Mouse (Mus musculus) cerebellum, postnatal 4 days (tissue): ENCODE results near the gene Suox.
A peak's percentile ranks its signal among the peaks of the same experiment; 100 is the strongest.
"Not testable (repeated sequence)": the region's sequence is repeated elsewhere in the genome, so short reads cannot be mapped to it uniquely, and the experiment has no call there.

ENCODE experiments used
- DNase-seq, 2 experiments: peaks; one replicate each; pipeline ENCODE4 v3.0.0; 2022; ENCODE audit warnings: low spot score in 2 of 2, mixed read lengths in 1 of 2

The Suox gene

DNA sequence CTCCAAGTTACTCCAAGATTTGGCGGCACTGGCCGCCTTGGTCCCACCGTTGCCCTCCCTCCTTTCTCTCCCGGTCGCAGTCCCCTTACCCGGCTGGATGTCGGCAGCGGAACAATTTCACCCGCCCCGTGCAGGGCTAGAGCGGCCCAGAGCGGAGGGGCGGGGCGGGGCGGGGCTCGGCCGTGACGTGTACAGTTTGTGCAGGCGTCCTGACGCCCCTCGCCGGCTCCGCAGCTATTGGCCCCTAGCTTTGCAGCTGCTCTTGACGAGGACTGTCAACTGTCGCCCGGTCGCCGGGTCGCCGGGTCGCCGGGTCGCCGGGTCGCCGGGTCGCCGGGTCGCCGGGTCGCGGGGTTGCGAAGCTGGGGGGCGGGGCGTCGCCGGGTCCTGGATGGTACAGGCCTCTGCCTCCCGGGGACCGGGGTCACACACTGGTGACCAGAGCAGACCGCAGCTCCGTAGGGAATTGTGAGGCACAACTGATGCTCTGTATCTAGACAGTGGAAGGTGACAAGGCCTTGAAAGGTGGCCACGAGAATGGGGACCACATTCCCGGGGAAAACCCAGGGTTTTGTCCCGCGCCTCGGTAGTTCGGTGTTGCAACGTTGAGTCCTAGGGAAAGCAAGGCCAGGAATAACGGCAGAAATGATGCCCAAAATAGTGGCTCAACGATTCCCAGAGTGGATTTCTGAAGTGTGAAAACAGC lies at the start of gene Suox:
Gene Suox, minus strand, starts transcription at position 311 of the 706 bp plus-strand sequence.
- DNase-seq = peak; percentile 56 to 75

DNA sequence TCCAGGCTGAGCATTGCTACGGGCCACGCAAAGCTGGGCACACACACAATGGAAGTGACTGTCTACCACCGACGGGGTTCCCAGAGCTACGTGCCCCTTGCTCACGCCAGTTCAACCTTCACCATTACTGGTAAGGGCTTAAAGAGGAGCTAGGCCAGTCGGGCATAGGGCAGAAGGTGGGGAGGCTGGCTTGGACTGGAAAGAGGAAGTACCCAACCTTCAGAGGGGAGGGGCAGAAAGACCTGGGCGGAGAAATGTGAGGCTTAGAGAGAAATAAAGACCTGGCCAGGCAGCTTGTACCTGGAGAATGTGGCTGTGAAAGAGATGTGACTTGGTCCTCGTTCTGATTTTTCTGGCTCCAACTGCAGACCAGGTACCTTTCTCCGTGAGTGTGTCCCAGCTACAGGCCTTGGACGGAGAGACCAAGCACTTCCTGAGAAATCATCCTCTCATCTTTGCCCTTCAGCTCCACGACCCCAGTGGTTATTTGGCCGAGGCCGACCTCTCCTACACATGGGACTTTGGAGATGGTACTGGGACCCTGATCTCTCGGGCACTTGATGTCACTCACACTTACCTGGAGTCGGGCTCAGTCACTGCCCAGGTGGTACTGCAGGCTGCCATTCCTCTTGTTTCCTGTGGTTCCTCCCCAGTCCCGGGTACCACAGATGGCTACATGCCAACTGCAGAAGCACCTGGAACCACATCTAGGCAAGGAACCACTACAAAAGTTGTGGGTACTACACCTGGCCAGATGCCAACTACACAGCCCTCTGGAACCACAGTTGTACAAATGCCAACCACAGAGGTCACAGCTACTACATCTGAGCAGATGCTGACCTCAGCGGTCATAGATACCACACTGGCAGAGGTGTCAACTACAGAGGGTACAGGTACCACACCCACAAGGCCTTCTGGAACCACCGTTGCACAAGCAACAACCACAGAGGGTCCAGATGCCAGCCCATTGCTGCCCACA lies 42.0 kb upstream of the Suox start:
- no peak for DNase-seq

DNA sequence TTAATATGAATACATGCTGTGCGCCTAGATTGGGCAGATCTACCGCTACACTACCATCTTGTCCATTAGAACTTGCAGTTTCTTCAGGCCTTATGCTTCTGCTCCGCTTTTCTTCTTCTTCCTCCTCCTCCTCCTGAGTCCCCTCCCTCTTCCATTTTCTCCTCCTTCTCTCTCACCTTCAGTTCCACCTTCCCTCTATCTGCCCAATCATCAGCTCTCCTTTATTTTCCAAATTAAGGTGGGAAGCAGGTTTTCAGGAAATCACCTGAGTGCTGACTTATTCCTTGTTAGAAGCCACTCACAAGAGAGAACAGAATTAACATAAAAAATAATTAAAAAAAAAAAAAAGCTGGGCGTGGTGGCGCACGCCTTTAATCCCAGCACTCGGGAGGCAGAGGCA lies 37.4 kb upstream of the Suox start:
- not testable (repeated sequence) for DNase-seq

DNA sequence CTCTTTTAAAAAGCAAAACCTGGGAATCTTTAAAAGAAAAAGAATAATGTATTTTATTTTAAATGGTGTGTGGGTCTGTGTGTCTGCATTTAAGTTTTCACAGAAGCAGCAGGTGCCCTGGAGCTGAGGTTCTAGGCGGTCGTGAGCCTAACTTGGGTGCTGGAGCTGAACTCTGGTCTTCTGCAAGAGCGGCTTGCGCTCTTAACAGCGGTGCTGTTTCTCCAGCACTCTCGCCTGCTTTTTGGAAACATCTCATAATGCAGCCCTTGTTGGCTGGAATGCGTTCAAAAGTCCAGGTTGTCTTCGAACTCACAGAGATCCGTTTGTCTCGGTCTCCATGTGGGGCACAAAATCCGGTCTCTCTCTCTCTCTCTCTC lies 31.4 kb upstream of the Suox start:
- no peak for DNase-seq

DNA sequence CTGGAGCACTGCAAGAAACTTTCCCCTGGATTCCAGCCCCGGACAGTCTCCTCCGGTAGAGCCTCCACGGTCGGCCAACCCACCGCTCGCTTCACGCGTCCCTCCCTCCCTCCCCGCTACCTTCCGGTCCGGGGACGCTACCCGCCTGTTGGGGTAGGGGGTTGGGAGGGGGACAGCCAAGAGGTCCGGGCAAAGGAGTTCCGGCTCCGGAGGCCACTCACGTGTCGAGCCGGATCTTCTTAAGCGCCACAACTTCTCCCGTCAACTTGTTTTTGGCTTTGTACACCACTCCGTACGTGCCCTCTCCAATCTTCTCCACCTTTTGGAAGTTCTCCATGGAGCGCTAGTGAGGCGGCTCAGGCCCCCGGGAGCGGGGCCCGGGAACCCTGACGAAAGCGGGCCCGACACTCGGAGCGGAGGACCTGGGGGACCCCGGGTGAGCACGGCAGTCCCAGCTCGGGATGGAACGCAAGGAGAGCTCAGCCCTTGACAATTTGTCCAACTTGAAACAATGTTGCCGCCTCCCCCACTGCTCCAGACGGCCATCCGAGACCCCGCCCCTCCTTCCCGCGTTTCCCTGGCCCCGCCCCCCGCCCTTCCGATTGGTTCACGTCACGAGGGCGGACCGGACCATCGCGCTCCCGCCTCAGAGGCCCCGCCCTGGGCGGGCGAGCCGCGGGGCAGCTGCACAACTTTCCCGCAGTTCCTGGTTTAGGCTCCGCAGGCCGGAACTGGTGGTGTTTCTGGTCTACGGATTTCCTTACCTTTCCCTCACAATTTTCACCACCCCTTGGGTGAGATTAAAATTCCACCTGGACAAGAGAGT lies 30.8 kb upstream of the Suox start, which contains the start of gene Cdk2:
Gene Cdk2, minus strand, starts transcription at position 541 of the 826 bp plus-strand sequence.
- peak; percentile 73 to 91 for DNase-seq

DNA sequence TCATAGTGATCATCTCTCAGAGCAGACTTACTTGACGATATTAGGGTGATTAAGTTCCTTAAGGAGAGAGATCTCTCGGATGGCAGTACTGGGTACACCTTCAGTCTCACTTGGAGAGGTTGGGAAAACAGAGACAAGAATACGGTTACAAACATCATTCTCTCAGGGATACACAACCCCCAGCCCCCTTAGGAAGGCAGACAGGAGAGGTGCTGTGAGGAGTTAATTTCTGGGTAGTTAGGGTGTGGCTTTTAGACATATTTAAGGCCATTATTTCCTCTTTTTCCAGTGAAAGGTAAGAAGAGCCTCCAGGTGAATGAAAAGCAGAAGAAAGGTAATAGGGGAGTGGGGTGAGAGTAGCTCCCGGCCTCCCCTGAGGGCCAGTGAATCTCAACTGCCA lies 30.0 kb upstream of the Suox start, which contains the start of gene Pmel:
Gene Pmel, plus strand, starts transcription at position 301 of the 400 bp plus-strand sequence.
- DNase-seq = no peak

DNA sequence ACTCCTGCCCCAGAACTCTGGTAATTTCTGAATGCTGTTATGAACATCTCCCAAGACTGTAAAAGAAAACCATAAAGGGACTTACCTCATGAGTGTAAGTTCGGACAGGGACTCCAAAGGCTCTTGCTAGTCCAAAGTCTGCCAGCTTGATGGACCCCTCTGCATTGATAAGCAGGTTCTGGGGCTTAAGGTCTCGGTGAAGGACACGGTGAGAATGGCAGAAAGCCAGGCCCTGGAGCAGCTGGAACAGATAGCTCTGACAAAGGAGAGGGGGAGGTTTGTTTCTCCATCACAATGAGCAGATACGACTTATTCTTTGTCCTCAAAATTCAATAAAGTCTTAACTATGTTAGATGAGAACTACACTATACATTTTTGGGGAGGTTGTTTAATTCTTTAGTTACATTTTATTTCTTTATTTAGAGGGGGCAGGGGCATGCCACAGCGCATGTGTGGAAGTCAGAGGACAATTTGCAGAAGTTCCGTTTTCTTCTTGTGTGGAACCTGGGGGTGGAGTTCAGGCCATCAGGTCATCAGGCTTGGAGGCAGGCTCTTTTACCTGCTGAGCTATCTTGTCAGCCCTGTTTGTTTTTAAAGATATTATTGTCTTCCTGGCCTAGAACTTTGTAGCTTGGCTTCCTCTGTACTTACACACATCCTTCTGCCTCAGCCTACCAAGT lies 28.6 kb upstream of the Suox start:
- no peak for DNase-seq

DNA sequence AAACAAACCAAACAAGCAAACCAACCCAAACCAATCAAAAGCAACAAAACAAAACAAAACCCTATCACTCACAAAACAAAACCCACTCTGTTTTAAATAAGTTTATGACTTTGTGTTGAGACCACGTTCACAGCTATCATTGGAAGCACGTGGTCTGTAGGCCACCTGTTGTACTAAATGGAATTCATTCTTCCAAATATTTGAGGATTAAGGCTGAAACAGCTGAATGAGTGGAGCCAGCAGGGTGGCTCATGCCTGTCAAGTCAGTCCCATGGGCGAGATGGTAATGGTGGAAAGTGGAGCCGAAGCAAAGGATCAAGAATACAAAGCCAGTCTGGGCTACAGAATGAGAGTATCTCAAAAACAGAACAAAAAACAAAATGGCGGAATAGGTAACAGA lies 26.8 kb upstream of the Suox start:
- no peak for DNase-seq

DNA sequence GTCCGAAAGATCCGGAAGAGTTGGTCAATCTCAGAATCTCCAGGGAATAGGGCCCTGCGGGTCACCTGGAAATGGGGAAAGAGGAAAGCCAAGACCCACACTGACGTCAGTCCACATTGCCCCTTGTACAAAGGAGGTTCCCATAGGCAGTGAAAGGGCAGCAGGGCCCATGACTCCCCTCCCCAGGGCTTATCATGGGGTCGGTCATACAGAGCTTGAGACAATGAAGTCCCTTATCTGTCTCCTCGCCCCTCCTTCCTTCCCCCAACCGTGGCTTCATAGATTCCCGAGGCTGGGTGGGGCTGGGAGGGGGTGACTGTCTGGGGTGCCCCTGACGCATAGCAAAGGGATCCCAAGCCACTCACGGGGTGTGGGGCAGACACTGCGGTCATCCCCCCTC lies 25.7 kb upstream of the Suox start:
- no peak for DNase-seq

DNA sequence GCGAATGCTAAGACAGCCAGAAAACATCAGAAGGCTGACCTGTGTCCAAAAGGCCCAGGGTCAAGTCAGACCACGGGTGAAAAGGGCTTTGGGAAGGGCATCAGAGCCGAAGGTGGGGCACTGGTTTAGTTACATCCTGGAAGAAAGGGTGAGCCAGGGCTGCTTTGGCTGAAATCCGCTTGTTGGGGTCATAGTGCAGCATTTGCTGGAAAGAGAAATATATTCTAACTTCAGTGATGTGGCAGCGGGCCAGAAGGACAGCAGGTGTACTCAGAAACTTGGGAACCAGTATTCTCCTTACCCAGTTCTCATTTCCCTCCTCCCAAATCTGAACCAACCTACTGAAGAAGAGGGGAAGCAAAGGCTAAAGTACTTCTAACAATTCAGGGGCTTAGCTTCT lies 25.1 kb upstream of the Suox start:
- no peak for DNase-seq

DNA sequence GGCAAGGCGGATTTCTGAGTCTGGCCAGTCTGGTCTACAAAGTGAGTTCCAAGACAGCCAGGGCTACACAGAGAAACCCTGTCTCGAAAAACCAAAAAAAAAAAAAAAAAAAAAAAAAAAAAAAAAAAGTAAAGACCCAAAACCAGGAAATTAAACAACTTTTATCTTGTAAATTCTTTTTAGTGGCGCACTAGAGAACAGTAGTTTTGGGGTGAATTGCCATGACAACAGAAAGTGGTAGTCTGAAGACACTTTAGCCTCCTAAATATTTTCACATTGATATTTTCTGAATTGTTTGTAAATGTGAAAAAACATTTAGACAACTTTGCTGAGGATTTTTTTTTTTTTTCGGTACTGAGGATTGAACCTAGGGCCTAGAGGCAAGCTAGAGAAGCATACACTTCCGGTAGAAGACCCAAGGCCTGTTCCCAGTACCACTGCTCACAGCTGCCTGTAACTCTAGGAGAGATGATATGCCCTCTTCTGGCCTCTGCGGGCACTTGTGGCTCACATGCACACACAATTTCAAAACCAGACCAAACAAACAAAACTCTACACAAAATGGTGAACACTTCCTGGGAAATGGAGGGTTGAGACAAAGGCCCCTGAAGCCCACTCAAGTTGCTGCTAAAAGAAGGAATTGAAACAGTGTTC lies 23.3 kb upstream of the Suox start:
- DNase-seq = no peak

DNA sequence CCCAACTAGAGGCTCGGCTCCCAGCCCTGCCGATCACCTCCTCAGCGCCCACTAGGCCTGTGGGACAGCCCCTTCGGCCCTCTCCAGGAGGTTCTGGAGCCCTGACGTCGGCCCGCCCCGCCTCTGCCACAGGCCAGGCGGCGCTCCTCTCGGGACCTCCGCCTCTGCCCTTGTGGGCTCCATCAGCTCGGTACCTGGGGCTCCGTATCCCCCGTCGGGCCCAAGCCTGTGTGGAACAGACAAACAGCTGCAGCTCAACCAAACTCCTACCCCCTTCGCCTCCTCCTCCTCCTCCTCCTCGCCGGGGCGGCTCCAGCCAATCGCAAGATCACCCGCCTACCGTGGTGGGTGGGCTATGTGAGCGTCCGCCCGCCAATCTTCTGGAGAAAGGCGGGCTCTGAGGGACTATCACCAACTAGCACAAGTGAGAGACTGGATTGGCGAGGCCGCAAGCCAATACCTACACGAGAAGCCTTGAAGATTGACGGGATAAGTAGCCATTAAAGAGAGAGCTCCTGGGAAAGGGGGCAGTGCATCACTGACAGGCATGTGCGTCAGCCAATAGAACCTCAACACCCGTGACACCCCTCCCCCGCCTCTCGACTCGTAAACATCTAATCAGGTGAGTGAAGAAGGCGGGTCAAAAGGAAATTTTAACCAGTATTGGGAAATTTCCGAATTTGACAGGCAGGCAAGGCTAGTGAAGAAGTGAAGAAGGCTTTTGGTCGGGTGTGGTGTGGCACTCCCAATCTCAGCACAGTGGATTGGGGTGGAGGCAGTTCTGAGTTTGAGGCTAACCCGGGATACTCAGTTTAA lies 22.3 kb upstream of the Suox start, which contains the start of gene Rab5b:
Gene Rab5b, minus strand, starts transcription at position 273 of the 816 bp plus-strand sequence.
- peak; percentile 95 to 96 for DNase-seq

DNA sequence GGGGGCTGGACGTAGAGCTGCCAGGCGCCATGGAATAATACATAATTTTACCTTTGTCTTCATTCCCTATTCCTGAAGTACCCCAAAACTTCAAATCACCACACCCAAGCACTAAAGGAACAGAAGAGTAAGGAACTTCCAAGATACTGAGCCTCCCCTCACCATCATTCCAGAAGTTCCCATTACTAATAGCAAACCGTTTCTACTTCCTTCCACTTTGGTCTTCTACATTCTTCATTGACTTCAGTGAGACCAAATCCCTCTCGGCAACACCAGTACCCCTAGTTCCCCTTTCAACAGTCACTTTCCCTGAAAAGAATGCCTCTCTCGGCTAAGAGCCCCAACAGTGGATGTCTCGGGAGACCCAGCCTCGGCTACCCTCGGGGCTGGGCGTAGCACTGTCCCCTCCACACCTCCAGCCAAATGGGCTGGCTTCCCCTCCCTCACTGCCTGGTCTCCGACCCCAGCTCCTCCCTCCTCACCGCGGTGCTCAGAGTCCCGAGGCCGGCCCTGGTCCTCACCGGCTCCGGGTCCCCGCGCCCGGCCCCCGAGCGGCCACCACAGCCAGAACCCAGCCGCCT lies 21.6 kb upstream of the Suox start:
- no peak for DNase-seq

DNA sequence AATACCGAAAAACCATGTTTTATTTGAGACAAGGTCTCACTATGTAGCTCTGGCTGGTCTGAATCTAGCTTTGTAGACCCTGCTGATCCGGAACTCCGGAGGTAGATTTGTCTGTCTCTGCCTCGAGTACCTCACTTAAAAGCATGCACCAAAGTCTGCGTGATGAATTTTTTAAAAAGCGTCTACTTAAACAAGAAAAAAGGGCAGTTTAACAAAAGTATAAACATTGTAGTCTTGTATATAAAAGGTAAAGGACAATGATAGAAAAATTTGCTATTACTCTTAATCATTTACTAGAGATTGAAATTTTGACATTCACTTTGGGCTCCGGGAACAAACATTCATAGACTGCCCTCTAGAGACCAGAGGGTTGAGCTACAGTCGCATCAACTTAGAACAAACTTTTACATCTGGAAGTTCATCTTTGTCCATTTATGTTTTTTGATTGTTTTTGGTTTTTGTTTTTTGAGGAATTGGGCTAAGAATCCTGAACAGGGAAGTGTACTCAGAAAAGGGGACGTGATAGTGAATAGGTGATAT lies 666 bp upstream of the Suox start:
- DNase-seq = no peak

DNA sequence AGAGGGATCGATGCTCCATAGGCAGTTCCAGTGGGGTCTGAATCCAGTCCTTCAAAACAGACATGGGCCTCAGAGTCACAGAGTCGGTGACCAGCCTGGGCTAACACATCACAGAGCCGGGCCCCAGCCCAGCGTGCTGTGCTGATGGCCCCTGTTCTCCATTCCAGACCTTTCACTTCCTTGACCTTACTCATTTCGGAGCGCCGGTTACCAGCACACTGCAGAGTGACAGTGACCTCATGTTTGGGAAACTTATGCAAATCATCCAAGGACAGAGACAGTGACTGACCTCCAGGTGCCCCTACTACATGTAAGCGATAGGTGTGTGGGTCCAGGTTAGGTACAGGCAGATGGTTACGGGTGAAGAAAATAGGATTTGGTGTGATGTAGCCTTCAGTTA lies 2.7 kb downstream of the Suox start:
- DNase-seq = no peak

DNA sequence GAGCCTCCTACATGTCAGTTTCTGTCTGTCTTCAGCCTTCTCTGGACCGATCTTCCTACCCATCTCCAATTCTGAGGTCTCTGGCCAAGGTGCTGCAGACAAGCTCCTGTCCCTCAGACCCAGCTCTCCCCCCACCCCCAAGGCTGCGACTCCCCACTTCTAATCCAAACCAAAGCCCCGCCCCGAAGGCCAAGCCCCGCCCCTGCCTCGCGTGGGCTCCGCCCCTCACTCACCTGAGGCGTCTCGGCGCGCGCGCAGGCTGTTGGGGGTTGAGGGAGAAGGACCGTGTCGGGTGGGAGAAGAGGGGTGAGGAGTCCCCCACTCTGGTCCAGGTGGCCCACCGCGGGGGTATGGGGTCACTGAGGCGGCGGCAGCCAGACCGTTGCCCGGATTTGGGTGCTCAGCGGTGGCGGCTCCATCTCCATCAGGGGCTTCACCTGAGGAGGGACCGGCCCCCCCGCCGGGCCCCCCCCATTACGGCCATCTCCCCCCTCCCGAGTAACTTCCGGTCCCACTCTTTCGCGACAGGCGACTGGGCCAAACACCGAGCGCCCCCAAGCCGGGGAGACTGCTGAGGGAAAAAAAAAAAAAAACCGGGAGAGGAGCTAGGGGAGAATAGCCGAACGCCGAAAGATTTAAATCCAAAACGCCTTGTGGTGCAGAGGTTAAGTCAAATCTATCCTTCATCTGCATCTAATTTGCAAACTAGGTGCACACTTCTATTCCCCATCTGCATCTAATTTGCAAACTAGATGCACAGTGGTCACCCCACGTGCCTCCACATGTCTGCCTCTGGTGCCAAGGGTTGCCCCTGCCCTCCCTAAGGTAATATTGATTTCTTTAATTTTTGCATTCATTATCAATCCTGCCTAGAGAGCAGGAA lies 4.8 kb downstream of the Suox start:
- DNase-seq = peak; percentile 54 to 63

DNA sequence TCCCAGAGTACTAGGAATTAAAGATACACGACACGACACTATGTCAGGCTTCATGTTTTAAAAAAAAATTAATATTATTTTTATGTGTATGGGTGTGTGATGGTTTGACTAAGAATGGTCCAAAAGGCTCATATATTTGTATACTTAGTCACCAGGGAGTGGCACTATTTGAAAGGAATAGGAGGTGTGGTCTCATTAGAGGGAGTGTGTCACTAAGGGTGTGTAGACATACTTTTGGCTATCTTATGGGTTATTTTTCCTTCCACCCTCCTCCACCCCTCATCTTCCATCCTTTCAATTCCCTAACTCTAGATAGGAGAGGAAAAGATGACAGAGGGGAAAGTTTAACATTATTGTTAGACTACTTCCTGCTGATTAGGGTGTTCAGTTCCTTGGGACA lies 8.1 kb downstream of the Suox start:
- no peak for DNase-seq

DNA sequence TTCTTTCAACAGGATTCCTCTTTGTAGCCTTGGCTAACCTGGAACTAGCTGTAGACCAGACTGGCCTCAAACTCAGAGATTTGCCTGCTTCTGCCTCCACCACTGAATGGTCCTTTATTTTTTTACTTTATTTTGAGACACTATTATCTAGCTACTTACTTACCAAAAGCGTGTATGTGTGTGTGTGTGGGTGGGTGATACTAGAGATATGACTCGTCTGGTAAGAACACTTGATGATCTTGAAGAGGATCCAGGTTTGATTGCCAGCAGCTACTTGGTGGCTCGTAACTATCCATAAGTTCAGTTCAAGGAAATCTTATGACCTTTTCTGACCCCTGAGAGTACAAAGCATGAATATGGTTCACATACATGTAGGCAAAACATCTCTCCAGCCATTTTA lies 8.6 kb downstream of the Suox start:
- no peak for DNase-seq
